Mouse (Mus musculus): ENCODE data around the gene Dalrd3.

Dalrd3 gene

GRCm38 (mm10) chr9:108569381-108570206 lies at the start of gene Dalrd3:
Gene Dalrd3, plus strand, starts transcription at chr9:108569886.
- peak; percentile 98 for DNase-seq

GRCm38 (mm10) chr9:108521604-108522003 lies 48.1 kb upstream of the Dalrd3 start:
- no peak for DNase-seq

GRCm38 (mm10) chr9:108523341-108523740 lies 46.3 kb upstream of the Dalrd3 start:
- DNase-seq = no peak

DNA sequence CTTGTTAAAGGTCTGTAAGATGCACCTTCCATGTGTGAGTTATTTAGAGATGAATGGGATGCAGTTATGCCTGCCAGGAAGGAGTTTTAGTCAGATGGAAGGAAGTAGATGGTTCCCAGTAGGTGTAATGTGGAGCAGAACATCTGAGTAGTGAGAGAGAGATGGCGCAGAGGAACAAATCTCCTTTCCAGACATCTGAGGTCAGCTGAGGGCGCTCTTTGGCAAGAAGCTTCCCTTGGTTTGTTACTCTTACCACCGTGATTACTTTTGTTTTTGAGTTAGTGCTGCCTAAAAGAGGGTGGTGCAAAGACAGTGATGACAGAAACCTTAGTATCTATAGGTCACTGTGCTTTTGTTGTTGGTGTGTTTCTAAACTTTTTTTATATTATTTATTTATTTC lies 44.3 kb upstream of the Dalrd3 start:
- DNase-seq = no peak

- no peak for DNase-seq
Observed at GRCm38 (mm10) chr9:108530954-108531353, 38.7 kb upstream of the Dalrd3 start.

- DNase-seq = no peak
Observed at GRCm38 (mm10) chr9:108531496-108531895, 38.2 kb upstream of the Dalrd3 start.

DNA sequence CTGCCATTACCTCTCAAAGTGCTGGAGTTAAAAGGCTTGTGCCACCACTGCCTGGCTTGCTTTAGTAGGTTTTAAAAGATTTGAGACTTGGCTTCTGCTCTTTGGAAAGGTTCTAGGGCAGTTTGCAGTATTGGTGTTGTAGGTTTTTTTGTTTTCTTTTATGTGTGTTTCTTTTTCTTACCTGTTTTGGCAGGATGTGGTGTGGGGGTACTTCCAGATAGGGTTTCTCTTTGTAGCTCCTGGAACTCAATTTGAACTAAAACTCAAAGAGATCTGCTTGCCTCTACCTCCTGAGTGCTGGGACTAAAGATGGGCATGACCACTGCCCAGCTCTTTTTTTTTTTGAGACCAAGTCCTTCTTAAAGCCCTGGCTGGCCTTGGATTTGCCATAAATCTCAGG lies 28.8 kb upstream of the Dalrd3 start:
- DNase-seq = no peak

DNA sequence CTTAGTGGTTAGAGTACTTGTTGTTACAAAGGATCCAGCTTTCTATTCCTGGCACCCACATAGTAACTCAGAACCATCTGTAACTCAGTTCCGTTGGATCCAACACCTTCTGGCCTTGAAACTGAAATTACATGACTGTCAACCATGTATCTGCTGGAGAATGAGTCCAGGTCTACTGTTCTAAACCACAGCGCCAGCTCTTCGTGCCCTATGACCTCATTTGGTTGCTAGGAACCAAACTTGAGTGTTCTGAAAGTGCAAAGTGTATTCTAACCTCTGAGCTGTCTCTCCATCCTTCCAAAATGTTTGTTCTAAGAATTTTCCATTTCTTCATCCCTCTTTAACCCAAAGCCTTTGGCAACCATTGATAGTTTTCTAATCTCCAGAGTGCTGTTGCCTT lies 23.7 kb upstream of the Dalrd3 start:
- no peak for DNase-seq

DNA sequence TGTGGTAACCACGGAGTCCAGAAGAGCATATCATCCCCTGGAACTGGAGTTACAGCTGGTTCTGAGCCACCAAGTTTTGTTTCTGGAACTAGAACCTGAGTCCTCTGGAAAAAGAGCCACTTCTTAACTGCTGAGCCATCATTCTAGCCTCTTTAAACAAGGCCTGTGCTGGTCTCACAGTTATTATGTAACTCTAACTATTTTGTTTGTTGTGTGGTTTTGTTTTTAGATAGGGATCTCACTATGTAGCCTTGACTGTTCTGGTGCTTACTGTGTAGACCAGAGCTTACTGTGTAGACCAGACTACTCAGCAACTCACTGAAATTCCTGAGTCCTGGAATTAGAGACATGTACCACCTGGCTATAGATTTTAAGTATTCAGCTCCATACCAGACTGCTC lies 22.8 kb upstream of the Dalrd3 start:
- no peak for DNase-seq

- no peak for DNase-seq
Observed at GRCm38 (mm10) chr9:108559169-108559568, 10.5 kb upstream of the Dalrd3 start.

- DNase-seq = peak; percentile 99
Observed at GRCm38 (mm10) chr9:108560227-108560841, 9.4 kb upstream of the Dalrd3 start, which contains the start of gene Impdh2. Gene Impdh2, plus strand, starts transcription at chr9:108560286.

- no peak for DNase-seq
Observed at GRCm38 (mm10) chr9:108563671-108564070, 6.0 kb upstream of the Dalrd3 start.

GRCm38 (mm10) chr9:108564131-108564530 lies 5.6 kb upstream of the Dalrd3 start:
- no peak for DNase-seq

DNA sequence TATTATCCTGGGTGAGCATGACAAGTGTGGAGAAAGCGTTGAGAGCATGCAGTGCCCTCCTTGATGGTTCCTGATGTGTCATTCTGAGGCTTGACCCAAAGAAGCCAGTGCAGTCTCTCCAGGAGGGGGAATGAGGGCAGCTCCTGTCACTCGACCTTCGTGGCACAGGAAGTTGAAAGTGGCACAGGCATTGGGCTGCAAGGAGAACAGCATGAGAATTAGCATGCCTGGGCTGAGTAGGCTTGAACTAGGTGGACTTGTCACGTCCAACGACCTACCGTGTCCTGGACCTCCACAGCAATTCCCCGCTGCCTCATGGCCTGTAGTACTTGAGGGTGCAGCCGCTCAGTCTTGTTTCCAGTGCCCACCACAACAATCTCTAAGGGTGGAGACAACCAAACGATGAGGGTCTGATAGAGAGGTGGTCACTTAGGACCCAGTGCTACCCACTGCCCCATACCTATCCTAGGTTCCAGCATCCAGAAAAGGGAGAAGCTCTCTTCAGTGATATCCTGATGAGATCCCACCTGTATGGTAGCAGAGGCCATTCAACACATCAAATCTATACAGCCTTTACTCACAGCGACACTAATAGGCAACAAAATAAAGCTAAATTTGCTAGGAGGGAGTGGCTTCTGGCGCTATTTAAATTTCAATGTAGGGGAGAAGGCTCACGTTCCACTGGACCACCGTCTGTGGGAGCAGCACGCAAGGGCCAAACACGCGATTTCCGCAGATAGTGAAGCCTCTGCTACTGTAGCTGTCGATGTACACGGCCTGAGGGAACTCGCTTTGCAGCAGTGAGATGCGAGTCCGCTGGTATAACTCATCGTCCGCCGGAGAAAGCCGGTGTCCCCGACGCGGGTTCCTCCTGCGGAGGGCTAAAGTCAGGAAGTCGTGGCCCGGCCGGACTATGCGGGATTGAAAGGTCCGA lies 3.5 kb upstream of the Dalrd3 start:
- no peak for DNase-seq

- DNase-seq = peak; percentile 99
Observed at GRCm38 (mm10) chr9:108566815-108567776, 2.6 kb upstream of the Dalrd3 start, which contains the start of gene Ndufaf3. Gene Ndufaf3, minus strand, starts transcription at chr9:108567434.

GRCm38 (mm10) chr9:108567931-108568419 lies 1.7 kb upstream of the Dalrd3 start:
- peak; percentile 42 for DNase-seq

GRCm38 (mm10) chr9:108568511-108568921 lies 1.2 kb upstream of the Dalrd3 start:
- no peak for DNase-seq

DNA sequence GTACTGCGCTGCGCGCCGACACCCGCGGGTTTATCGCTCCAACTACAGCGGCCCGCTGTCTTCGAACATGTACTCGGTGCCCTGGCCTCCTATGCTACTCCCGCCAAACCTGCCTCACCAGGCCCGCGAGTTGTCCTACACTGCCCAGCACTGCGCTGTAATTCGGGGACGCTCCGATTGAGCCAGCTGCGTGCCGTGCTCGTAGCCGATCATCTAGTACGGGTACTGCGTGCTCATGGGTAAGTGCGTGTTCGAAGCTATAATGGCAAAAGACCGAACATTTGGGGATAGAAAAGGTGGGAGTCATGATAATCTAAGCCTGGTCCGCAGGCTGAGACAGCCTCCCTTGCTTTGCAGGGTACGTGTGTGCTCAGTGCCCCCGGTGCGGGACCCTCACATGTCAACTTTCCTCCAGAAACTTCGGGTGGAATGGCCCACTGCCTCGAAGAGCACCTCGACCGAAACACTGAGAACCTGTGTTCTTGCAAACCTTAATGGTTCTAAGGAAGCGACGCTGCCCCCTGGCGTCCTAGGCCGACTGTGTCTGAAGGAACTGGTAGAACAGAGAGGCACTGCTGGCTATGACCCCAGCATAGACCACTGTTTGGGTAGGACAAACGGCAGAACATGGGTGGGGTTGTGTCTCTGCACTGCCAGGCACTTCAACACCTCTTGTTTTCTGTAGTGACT lies 666 bp downstream of the Dalrd3 start:
- DNase-seq = peak; percentile 94

DNA sequence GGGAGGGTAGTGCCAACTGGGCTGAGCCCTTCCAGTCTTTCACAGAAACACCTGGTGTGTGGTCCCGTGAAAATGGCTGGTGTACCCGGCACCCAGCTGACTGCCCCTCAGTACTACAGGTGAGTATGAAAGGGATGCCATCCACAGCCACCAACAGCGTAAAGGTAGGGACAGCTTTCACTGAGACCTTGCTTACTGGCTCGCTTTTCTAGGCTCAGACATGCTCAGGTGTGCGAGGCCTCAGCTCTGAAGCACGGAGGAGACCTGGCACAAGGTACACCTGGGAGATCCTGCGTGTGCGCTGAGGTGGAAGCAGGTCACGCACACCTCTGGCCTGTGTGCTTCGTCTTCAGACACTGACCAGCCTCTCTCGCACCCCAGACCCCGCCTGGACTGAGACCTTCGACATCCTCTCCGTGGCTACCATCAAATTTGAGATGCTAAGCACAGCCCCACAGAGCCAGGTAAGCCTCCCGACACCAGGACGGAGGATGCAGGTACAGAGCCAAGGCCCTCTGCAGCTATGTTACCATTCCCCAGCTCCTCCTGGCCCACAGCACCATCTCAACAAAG lies 1.8 kb downstream of the Dalrd3 start:
- DNase-seq = no peak

- no peak for DNase-seq
Observed at GRCm38 (mm10) chr9:108572321-108572720, 2.6 kb downstream of the Dalrd3 start.

Data from lung, postnatal 36 days (tissue).